Mouse (Mus musculus) monocyte, adult 2 months (primary cell): ENCODE measurements at regions not wholly inside any gene's neighbourhood (a gene's known extent, or its start where the extent isn't known, plus 50 kb on each side); places are given as distances from the start of the nearest gene placed in this dataset.

Experiments used
- DNase-seq, 2 experiments: peaks; one replicate each; pipeline ENCODE4 v3.0.0; 2022; ENCODE audit warnings: low spot score in 2 of 2, low read depth in 1 of 2

DNA sequence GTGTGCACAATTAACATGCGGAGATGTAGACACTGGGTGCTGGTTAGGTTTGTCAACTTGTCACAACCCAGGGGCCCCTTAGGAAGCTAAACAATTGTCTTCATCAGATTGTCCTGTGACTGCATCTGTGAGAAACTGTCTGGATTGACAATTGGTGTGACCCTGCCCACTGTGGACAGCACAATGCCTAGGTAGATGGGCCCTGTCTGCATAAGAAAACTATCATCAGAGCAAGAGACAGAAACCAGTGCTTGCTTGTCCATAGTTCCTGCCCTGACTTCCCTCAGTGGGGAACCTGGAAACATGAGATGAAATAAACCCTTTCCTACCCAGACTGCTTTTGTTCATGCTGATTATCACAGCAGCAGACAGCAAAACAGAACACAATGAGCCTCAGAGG lies 63.5 kb upstream of the Tyw5 start:
- DNase-seq = no peak

DNA sequence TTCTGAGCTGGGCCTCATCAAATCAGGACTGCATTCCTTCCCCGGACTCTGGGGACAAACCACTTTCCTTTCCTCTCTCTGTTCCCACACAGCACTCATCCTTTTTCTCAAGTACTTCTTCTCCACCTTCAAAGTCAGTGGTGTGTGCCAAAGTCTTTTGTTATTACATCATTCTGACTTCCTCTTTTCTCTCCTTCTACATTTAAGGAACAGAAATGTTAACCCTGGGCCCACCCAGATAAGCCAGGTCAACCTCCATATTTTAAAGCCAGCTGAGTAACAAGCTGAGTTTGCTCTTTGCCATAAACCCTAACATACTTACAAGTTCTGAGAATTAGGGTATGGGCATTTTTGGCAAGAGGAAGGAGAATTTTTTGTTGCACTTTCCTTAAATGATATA lies 65.3 kb upstream of the Tyw5 start:
- peak in 1 of 2 experiments; percentile 20 for DNase-seq

DNA sequence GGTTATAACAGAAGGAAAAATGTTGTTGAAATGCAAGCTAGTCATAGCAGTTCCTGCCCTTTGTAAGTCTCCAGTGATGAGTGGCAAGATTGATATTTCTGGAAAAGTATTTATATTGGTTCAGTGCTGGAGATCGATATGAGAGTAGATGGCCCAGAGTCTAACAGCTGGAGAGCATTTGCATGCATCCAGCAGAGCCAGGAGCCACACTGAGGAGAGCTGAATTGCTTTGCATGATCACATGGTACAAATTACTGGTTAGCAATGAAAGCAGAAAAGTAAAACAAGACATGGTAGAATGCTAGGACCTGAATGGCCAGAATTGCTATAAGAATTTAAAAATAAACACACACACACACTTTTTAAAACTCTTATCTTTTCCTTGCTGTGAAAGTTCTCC lies 70.8 kb upstream of the Tyw5 start:
- no peak for DNase-seq

DNA sequence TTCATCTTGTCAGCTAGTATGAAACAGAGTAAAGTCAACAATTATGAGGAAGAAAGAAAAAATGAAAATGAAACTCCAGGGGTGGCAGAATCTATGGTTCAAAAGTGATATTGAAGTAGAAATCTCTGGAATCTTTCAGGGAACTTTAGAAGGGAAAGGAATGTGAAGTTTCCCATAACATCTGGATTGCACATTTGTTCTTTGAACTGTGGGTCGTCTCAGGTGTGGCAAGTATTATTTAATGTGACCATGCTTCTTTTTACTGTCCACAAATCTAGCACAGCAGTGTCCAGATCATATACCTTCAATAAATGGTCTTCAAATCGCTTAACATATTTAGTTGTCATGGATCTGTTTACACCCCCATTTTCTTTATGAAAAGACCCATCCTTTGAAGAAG lies 71.2 kb upstream of the Tyw5 start:
- no peak for DNase-seq

DNA sequence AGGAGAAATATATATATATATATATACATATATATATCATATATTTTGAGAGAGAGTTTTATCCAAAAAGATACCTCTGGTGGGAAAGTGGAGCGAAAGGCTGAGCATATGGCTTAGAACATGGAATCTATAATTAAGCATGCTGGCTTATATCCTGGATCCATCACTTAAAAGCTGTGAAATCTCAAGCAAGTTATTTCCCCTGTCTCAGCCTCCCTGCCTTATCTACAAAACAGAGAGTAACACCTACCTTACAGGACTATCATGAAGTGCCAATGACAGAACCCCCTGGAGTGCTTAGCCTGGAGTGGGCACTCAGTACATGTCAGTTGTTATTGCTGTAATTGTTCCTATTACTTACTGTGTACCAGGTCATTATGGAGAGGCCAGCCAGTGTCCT lies 71.9 kb upstream of the Tyw5 start:
- no peak for DNase-seq

DNA sequence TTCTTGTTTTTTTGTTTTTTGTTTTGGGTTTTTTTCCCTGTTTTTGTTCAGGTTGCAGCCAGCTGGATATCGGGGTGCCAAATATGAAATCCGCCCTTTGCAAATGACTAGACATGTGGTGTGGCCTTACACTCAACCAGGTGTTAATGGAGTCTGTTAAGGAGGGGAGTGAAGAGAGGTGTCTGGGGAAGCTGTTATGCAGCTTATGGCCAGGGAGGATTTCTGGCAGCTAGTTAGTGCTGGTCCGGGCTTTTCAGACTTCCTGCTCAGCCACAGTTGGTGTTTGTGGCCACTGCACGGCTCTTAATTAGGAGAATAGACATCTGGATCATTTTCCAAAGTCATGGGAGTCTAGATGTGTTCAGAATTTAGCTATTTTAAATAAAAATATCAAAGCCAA lies 72.7 kb upstream of the Tyw5 start:
- DNase-seq = no peak

DNA sequence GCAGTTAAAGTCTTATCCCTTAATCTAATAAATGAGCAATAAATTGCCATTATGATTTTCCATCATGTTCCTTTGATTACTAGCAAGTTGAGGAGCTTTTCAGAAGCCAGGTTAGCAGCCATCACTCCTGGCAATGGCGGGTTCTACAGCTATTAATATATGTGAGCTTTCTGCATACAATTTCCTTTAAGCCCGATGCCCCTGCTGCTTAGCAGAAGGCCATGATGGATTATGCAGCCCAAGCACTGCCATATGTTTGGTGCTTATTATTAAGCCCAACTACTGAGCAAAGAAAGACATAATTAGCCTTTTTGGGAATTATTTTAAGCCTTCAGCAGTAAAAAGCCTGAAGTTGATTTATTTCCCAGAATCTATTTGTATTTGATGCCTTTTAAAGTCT lies 82.3 kb upstream of the Tyw5 start:
- DNase-seq = no peak

DNA sequence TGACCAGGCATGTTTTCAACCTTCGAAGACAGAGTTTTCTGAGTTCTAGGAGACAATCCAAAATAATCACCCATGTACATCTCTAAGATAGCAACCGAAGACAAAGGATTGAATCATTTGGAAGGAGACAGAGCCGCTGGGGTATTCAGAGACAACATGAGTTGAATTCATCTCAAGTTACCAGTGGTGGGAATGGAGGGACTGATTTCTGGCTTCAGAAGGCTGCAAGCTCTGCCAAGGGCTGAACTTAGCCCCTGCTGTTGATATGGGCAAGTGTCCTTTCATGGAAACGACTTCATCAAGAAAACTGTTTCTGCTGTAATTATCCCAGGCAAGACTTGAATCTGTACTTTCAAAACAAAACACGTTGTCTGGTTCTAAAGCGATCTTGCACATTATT lies 82.7 kb upstream of the Tyw5 start:
- DNase-seq = no peak

DNA sequence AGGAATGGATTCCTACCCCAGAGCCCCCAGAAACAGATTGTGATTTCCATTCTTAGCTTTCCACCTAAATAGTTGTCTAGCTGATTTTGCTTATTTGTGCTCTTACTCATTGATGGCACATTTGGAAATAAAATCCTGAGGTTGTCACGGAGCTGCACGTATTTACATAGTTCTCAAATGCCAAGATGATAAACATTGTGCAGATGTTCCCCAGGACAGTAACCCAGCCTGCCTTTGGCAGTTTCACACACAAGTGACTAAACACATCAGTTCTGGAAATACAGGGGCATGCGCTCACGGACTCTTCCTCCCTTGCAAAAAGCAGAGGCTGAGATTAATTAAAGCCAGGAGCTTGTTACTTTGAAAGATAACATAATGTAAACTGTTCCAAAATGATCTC lies 83.1 kb upstream of the Tyw5 start:
- DNase-seq = no peak

DNA sequence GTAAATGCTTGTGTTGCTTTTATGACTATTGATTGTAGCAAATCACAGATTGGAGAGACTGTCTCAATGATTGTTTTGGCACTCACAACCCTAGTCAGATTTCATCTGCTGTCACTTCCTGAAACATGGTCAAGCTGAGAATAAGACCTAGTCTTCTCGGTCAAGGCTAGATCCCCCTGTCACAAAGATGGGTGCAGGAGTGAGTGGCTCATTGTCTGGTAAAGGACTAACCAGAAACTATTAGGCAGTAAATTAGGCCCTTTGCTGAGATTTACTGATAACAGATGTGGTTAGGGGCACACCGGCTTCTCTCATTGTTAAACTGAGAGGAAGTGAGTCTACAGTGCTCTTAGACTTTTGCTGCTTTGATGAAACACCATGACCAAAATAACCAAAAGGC lies 85.8 kb upstream of the Tyw5 start:
- DNase-seq = no peak

DNA sequence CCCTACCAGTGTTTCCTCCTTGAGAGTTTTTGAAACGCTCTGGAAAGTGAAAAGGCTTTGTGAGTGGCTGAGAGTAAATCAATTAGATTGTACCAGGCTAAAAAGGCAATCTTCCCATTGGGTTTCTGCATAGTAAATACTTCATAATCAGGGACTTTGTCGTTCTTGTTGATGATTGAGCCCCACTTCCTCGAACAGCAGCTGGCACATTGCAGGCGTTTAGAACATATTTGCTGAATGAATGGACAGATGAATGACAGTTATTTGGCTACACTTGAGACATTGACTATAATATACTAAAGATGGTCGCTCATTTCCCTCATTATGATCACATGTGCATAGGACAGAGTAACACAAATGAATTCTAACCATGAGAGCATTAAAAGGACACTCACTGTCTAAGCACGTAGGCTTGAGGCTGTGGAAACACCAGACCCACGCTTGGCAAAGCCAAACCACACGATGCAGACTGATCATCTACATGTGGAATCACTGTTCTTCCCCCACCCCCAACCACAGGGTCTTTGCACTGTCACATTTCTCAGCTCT lies 90.7 kb upstream of the Tyw5 start:
- DNase-seq = no peak

DNA sequence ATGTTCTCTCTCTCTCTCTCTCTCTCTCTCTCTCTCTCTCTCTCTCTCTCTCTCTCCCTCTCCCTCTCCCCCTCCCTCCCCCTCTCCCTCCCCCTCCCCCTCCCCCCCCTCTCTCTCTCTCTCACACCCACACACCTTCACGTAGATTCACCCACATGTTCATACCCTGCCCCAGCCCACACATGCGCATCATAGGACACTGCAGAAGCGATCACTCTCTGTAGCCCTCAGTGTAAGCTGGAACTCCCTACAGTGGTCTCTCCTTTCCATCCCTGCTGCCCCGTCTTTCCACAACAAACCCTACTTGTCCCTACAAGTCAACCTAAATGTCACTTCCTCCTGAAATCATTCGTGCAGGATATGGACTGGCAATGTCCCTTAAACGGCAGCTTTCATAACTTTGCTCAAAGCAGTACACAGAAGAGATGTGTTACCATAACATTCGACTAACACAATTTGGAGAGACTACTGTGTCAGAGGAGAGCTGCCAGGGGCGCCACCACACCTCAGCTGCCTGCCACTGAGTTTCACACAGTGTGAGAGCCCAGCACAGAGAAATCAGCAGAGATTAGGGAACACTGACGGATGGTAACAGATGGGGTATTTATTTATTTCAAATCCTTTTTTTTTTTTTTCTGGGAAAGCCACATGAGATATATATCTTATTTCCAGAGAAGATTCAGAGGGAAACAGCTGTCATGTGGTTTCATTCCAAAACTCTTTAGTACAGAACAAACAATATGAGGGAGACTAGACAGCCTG lies 103.6 kb upstream of the Tyw5 start:
- no peak for DNase-seq

DNA sequence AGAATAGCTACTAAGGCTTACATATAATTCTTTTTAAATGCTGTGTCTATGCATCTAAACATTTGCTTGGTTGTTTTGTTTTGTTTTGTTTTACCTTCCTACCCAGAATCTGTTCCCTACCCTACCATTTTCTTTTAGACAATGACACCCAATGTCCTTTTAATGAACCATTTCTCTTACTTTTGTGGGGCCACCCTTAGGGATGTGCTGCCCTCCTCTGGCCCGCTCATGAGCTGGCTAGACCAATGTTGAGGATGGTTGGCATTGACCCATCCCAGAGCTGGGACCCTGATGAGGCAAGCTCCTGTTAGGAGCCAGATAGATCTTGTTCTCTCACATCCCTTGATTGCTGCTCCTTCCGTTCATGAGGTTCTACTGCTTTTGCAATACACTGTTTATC lies 105.0 kb upstream of the Tyw5 start:
- no peak for DNase-seq

DNA sequence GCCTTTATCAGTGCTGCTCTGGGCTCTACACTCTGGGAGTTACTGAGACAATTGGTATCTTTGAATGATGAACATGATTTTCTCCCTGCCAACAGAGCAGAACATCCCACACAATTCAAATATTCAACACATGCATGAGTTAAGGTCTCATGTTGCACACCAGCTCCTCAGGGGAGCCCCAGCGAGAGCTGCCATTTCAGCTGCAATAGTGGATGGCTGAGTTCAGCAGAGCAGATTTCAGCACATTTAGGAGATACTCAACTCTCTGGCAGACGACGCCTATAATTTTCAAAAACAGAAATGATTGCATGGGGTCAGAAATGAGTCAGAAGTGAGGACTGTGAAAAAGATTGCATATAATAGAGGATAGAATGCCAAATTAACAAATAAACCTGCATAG lies 105.6 kb upstream of the Tyw5 start:
- no peak for DNase-seq

DNA sequence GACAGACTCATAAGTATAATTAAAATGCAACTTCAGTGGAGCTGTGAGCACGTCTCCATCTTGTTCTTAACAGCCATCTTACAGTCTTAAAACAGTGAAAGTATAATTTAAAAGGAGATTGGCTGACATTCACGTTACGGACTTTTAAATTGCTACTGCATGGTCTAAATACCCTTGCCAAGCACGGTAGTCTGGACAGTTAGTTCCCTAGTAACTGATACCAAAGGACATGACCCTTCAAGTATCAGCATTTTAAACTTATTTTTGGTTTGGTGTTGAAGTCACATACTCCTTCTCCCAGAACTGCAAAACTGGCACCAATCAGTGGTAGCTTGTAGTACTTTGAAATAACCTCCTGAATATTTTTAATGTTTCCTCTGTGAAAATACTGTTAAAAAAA lies 119.1 kb upstream of the Tyw5 start:
- no peak for DNase-seq

DNA sequence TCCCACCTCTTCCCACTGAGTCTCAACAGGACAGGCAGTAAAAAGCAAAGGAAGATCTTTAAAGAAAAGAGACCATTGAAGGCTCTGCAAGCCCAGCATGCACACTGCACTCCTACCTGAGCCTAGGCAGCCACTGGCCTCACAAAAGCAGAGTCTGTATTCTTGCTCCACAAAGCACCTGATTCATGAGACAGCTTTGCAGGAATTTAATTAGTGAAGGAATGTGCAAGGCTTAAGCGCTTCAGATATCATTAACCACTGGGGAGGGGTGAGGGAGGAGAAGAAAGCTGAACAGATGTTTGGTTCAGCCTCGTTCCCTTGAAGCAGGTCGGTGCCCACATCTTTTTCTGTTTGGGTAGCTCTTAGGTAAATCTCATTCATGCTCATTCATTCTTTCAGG lies 121.8 kb upstream of the Tyw5 start:
- DNase-seq = no peak

DNA sequence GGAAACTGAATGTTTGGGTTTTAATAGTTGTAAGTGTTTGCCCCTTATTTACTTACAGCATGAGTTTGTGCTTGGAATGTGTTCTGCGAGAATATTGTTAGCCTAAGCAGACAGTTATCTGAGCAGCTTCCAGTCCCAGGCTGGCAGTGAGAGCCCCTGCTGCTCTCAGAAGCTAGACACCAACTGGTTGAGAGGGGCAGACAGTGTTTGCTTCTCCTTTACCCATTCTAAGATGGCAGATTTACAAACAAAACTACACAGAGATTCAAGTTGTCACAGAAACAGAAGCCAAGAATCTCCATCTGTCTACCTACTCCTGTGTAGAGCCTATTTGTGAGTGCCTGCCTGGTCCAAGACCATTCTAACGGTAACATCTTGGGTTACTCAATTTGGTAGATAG lies 122.4 kb upstream of the Tyw5 start:
- no peak for DNase-seq

DNA sequence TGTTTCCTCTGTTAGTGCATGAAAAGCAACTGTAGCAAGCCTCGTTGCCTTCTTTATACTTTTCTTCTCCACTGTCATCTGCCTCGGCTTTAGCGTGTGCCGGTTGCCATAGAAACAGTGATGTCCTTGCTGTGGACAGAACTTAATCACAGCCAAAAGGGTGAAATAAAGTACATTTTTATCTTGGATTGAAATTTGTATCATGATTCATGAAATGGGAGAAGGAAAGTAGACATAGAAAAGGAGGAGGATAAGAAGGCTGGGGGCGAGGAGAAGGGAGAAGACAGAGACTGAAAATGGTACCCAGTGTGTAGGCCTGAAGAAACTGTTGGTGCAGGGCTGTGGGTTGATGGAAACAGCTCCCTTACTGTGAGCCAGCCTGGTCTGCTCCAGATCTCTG lies 130.5 kb upstream of the Tyw5 start:
- no peak for DNase-seq

DNA sequence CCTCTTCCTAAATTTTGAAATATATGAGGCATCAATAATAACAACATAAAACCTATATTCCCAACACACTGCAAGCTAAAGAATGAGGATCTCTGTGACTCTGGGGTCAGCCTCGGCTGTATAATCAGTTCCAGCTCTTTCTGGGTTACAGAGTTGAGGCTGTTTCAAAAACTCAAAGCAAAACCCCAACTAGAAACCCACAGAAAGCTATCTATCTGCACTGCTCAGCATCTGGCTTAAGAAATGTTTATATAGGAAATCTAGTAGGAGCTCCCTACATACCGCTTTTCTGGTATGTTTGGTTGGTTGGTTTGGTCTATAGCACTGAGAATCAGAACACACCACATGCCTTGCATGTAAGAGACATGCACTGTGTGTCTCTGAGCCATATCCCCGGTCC lies 137.8 kb upstream of the Tyw5 start:
- no peak for DNase-seq

DNA sequence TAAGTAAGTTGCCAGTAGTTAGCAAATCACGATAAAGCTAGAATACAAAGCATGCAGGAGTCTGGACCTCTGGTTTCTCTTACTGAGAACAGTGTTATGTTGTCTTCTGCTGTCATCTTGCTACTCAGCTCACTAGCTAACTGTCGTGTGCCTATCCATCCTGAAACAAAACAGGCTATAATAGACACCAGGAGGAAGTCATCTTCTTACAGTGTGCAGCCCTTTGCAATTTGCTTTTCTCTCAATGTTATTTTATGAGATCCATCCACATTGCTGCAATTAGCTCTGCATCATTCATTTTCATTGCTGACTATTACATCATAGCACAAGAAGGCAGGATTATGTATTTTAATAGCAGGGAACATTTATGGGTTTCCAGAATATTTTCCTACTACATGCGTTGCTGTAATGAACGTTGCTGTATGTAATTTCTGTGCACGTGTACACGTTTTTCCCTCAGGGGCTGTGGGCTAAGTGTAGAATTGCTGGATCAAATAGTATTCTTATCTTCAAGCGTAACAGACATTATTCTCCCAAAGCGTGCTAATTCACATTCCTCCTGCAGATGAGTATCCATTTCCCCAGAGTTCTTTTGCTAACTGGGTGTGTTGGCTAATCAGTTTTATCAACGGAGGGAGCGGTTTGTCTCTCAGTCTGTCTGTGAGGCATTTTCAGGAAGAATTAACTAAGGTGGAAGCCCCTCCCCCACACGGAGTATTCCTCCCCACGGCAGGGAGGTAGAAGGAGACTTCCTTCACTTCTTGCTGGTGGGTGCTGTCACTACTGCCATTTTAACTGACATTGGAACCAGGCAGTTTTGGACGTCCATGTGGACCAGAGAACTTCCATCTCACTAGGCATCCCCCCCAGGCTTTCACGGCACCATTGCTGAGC lies 139.1 kb upstream of the Tyw5 start:
- no peak for DNase-seq

DNA sequence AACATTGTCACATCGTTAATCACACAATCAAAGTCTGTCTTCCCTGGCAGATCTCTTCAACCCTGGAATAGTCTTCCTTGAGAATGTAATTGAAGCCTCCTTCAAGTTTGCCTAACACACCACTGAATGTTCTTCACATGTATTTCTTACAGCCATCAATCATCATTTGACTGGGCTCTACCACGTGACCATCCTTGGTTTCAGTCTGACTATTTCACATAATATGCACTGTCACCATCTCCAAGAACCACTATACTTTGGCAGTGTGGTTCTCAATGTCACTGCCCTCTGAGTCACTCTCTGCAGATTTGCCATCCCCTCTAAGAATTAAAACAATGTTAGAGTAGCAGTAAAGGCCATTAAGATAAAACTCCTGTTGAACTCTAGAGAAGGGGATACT lies 154.6 kb upstream of the Tyw5 start:
- no peak for DNase-seq

DNA sequence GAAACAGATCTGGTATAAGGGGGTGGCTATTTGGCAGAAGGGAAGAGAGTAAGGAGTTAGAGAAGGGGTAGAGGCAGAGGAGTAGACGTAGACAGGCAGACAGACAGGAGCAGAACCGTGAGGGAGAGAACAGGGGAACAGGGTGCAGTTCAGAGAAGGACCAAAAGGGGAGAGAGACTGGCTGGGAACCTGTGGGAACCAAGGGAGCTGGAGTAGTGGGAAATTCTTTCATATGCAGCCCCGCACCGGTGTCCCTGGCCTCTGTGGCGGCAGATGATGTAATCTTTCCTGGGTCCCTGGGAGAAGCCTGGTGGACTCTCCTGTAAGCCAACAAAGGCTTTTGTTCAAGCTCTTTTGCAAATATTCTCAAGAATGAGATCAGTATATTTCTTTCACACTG lies 157.8 kb upstream of the Tyw5 start:
- DNase-seq = no peak
